Mouse (Mus musculus) MEL (cell line): ENCODE measurements around the gene 4921501E09Rik.

Source experiments
- CTCF ChIP-seq, 3 experiments: IDR thresholded peaks in 2 of 3; conservative IDR thresholded peaks in 1 of 3; 2 replicates each; pipeline ENCODE4 v1.5.1; 2011 to 2012; ENCODE audit warnings: low read length in 3 of 3, low read depth in 2 of 3, mild to moderate bottlenecking in 2 of 3, improper control_type of control experiment in 1 of 3, inconsistent platforms in 1 of 3, mixed read lengths in 1 of 3, moderate library complexity in 1 of 3; ENCODE audit not compliant: control insufficient read depth in 1 of 3, insufficient read depth in 1 of 3, poor library complexity in 1 of 3, severe bottlenecking in 1 of 3
- GATA1 ChIP-seq: IDR thresholded peaks from 2 replicates; pipeline ENCODE4 v1.6.1; 2011; ENCODE audit warnings: low read depth, low read length, improper control_type of control experiment
- NRF1 ChIP-seq: IDR thresholded peaks from 2 replicates; pipeline ENCODE4 v1.6.1; 2014; ENCODE audit warnings: low read depth, mild to moderate bottlenecking, inconsistent platforms, low read length, improper control_type of control experiment, moderate library complexity; ENCODE audit not compliant: poor library complexity, insufficient read depth, severe bottlenecking

DNA sequence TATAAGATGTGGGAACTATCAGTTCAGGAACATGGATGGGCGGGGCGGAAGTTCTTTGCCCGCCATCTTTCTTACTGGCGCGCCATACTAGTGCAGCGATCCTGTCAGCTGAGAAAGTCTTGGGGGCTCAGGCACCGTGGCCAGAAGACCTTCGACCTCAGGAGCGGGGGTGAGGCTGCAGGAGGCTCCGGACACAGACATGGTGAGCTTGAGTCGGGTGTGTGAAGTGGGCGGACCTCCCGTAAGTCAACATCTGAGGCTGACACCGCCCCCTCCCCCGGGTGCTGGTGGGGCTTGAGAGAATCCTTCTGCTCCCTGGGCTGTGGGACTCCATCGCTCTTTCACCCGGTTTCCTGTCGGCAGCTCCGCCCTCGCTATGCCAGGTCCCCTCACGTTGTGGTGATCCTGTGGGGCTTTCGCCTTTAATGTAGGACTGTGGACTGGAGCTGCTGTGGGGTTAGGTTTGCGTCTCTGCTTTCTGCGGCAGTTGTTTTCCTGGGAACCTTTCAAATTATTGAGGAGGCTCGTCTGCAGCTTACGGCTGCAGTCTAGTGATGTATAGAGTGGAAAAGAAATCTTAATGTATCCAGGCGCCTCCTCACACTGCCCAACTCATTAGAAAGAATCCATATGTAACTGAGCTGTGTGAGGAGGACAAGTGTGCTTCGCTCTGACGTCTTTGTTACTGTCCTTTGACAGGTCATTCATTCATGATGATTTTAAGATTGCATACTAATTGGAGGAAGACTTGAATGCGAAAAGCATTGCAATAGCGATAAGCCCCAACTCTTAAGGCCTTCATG, 24.7 kb upstream of the 4921501E09Rik start:
- TF ChIP-seq GATA1 (no peak), NRF1 (no peak), CTCF (IDR thresholded peaks at IDR 0.05 in 2 of 3, conservative IDR thresholded peaks at IDR 0.05 in 1 of 3; ENCODE audit: control insufficient read depth in 1 of 3, insufficient read depth in 1 of 3, low read depth in 2 of 3, low read length in 3 of 3, poor library complexity in 1 of 3, severe bottlenecking in 1 of 3) (no peak)
